Mouse (Mus musculus): Measurements from ENCODE around the gene Insl3.

DNA sequence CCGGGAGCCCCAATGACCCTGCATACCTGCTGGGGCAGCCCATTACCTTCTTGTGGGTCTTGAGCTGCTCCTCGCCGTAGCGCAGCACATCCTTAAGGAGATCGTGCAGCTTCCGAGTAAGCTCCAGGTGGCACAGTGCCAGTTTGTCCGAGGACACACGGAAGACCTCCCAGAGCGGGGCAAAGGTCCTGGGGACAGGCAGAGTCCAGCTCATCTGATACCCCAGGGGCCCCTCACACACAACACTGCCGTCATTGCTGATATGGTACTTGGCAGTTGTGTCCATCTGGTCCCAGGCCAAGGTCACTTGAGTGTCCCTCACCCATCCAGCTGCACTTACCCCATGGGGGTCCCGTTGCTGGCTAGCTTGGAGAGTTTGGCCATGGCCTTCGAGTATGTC lies 28.1 kb downstream of the Insl3 start:
- no peak for TF ChIP-seq CTCF (IDR thresholded peaks at IDR 0.05; ENCODE audit: low read depth, low read length)
- TF ChIP-seq POLR2A (IDR thresholded peaks at IDR 0.05; ENCODE audit: borderline replicate concordance, low read depth, low read length), result no peak

All from bone marrow macrophage, adult 2 months (primary cell).